Mouse (Mus musculus) small intestine, adult 2 months (tissue): ENCODE results near the gene Ssh2.

Source experiments
- CTCF ChIP-seq: fragments of 200-500 bp; IDR thresholded peaks from 2 replicates; pipeline ENCODE4 v1.5.1; 2012; ENCODE audit warnings: low read depth, mild to moderate bottlenecking, control low read depth, inconsistent platforms, low read length, moderate library complexity, mixed read lengths; ENCODE audit not compliant: insufficient replicate concordance, insufficient read length; ENCODE audit errors: extremely low read depth
- POLR2A ChIP-seq: fragments of 200-500 bp; IDR thresholded peaks from 2 replicates; pipeline ENCODE4 v1.6.1; 2012; ENCODE audit warnings: low read depth, mild to moderate bottlenecking, control low read depth, inconsistent platforms, low read length, moderate library complexity

DNA sequence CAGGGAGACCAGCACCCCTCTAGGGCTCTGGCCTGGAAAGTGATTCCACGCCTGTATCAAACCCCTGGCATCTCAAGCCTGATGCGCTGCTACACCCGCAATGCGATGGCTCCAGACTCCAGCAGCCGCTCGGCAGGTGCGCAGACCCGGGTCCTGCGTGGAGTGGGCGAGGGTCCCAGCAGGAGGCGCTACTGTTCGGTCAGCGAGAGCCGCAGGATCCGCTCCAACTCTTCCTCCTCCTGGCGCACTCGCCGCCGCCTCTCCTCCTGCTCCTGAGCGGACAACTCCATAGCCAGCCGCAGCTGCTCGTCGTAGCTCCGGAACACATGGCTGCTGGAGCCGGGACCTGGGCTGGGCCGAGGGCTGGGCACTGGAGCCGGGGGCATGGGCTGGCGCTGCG is 255.3 kb downstream of the Ssh2 start:
- no peak for TF ChIP-seq POLR2A
- TF ChIP-seq CTCF, result no peak
